Mouse (Mus musculus) cortical plate, adult 2 months (tissue): ENCODE results near the gene Fbn1.

Source experiments
- CTCF ChIP-seq: fragments of 200-500 bp; IDR thresholded peaks from 2 replicates; pipeline ENCODE4 v1.5.1; 2011; ENCODE audit warnings: mild to moderate bottlenecking, control low read depth, low read length; ENCODE audit not compliant: insufficient read depth; ENCODE audit errors: extremely low read depth
- POLR2A ChIP-seq: fragments of 200-500 bp; IDR thresholded peaks from 2 replicates; pipeline ENCODE4 v1.6.1; 2011; ENCODE audit warnings: mild to moderate bottlenecking, low read length, control low read depth; ENCODE audit not compliant: insufficient read depth; ENCODE audit errors: extremely low read depth

- TF ChIP-seq CTCF (peak; percentile 52), POLR2A (no peak)
These were observed 203.9 kb downstream of the Fbn1 start for GRCm38 (mm10) chr2:125303764-125304384.
